Mouse (Mus musculus): Measurements from ENCODE around the gene Gm28729. TPM values are rescaled to one million over a fixed set of nuclear protein-coding genes. Genes with fewer than 3 reads are reported as not detected.
A peak's percentile ranks its signal among the peaks of the same experiment; 100 is the strongest.
"Not testable (repeated sequence)": the region's sequence is repeated elsewhere in the genome, so short reads cannot be mapped to it uniquely, and the experiment has no call there.

Gm28729 gene
- polyA plus RNA-seq, 1 experiment = not detected

DNA sequence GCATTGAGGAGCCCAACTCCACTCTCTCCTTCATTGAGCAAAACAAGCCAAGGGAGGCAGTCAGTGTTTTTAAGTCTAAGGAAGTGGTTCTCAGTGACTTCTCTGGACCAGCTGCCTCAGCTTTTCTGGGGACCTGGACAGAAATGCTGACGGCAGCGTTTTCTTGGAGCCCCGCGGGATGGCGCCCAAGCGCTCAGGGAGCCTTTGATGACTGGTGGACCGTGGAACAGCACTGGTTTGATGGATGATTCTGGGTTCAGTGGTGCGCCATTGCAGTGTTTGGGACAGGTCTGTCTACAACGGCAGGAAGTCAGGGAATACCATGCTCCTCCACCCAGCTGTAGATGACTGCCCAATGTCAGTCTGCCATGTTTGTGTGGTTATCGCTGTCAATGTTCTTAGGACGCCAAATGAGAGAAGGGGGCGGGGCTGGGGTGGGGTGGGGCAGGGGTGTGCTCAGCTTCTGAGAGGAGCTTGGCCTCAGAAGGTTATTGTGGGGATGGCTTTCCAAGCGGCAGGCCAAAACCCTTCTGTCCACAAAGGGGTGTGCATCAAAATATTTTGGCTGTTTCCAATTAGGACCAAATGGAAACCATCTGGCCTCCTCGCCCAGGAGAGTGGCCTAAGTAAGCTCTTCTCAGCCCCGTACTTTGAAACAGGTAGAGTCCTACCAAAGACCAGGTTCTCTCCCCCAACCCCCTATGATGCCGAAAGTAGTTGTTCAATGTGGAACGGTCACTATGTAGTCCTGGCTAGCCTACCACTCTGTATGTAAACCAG is 20.8 kb downstream of the Gm28729 start:
- no peak for TF ChIP-seq CTCF (IDR thresholded peaks at IDR 0.05; ENCODE audit: low read depth, low read length)
- TF ChIP-seq POLR2A (IDR thresholded peaks at IDR 0.05; ENCODE audit: borderline replicate concordance, low read depth, low read length) = no peak
- H3K4me3 ChIP-seq (ENCODE audit: insufficient read depth, low read length) = no peak overlapping the region
- no peak overlapping the region for H3K27ac ChIP-seq (ENCODE audit: insufficient read depth, low read depth, low read length)
- 0 out of 2 replicates have a peak, but pooled peaks cover 2% of the 10 kb centered on the region for H3K4me1 ChIP-seq (ENCODE audit: control insufficient read depth, insufficient read depth, low read length)

DNA sequence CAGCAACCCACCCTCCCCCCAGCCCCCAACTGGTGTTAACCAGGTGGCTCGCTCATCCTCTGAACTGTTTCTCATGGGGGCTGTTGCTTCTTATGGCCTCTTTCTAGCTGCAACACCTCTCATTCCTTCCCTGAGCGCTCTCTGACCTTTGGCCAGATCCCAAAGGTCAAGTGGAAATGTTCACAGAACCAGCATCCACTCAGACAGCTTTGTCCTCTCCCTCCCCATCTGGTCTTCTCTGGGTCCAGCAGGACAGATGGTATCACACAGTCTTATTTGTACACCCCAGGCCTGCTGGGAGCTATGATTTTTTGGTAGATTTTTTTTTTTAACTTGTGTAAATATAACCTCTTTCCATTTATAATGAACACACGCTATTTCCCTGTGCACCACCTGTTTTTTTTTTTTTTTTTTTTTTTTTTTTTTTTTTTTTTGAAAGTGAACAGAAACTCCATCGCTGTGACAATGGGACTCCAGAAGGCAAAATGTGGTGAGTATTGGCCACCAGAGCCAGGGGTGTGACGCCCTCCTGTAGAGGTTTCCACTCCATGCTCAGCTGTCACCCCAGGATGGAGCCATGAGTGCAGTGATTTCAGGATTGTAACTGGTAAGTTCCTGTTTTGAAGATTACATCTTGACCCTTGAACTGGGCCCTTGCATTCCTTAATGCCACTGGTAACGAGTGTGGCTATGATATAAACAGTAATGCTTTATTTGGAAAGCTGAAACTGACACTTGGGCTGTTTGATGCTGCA is 22.0 kb downstream of the Gm28729 start:
- Histone ChIP-seq H3K4me3 (ENCODE audit: insufficient read depth, low read length) (no peak overlapping the region), H3K27ac (ENCODE audit: insufficient read depth, low read depth, low read length) (no peak overlapping the region), H3K4me1 (ENCODE audit: control insufficient read depth, insufficient read depth, low read length) (0 out of 2 replicates have a peak, but pooled peaks cover 2% of the 10 kb centered on the region)
- TF ChIP-seq CTCF (IDR thresholded peaks at IDR 0.05; ENCODE audit: low read depth, low read length) (no peak), POLR2A (IDR thresholded peaks at IDR 0.05; ENCODE audit: borderline replicate concordance, low read depth, low read length) (no peak)

DNA sequence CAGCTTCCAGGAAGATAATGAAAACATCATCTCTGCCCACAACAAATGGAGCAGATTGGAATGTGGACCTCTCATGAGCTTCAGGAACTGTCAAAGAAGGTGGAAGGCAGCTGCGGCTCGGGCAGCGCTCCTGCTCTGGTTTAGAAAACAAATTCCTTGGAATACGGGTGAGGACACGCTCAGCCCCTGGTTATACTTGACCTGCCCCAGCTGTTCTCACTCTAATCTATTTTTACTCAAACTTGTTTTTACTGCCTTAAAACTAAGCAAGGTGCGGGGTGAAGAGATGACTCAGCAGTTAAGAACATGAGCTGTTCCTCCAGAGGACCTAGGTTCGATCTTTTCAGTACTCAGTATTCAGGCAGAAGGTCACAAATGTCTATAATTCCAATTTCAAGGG is 23.8 kb downstream of the Gm28729 start:
- TF ChIP-seq CTCF (IDR thresholded peaks at IDR 0.05; ENCODE audit: low read depth, low read length) (no peak), POLR2A (IDR thresholded peaks at IDR 0.05; ENCODE audit: borderline replicate concordance, low read depth, low read length) (no peak)
- Histone ChIP-seq H3K4me3 (ENCODE audit: insufficient read depth, low read length) (no peak overlapping the region), H3K4me1 (ENCODE audit: control insufficient read depth, insufficient read depth, low read length) (0 out of 2 replicates have a peak, but pooled peaks cover 2% of the 10 kb centered on the region), H3K27ac (ENCODE audit: insufficient read depth, low read depth, low read length) (no peak overlapping the region)

DNA sequence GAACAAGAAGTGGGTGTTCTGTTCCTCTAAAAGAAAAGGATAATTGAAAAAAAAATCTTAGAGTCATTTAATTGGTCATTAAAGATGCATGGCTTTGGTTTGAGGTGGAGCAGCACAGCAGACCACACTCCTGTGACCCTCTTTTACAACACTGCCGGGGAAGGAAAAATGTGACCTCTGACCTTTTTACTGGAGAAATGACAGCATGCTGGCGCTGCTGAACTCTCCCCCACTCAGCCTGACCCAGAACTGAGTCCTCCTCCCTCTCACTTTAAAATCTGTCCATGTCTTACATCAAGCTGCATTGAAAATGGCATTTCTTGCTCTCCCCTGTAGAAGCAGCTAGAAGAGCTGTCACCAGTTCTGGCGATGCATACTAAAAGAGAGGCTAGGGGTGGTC is 31.9 kb downstream of the Gm28729 start:
- Histone ChIP-seq H3K27ac (ENCODE audit: insufficient read depth, low read depth, low read length) (no peak overlapping the region), H3K4me1 (ENCODE audit: control insufficient read depth, insufficient read depth, low read length) (no peaks in the 10 kb centered on the region), H3K4me3 (ENCODE audit: insufficient read depth, low read length) (no peak overlapping the region)
- no peak for TF ChIP-seq POLR2A (IDR thresholded peaks at IDR 0.05; ENCODE audit: borderline replicate concordance, low read depth, low read length)

DNA sequence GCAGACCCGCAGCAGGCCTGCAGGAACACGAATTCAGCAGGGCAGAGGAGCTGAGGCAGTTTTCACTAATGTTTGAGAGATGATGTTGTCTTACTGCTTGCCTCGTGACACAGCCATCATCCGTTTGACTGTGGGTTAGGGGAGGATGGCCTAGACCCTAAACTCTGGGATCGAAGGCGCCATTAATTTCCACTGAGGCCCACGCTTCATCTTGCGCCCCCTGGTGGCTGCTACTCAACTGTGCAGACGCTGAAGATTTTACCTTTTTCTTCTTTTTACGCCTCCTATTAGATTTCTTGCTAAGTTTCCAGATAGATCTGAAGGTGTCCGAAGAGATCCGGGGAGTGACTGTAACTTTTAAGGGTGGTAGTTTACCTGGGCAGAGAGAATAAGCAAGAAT is 33.3 kb downstream of the Gm28729 start:
- Histone ChIP-seq H3K4me1 (ENCODE audit: control insufficient read depth, insufficient read depth, low read length) (peaks cover 2% of the 10 kb centered on the region; the same call in 1 of the 2 replicates), H3K4me3 (ENCODE audit: insufficient read depth, low read length) (no peak overlapping the region), H3K27ac (ENCODE audit: insufficient read depth, low read depth, low read length) (no peak overlapping the region)
- TF ChIP-seq CTCF (IDR thresholded peaks at IDR 0.05; ENCODE audit: low read depth, low read length) (peak; percentile 90), POLR2A (IDR thresholded peaks at IDR 0.05; ENCODE audit: borderline replicate concordance, low read depth, low read length) (no peak)

DNA sequence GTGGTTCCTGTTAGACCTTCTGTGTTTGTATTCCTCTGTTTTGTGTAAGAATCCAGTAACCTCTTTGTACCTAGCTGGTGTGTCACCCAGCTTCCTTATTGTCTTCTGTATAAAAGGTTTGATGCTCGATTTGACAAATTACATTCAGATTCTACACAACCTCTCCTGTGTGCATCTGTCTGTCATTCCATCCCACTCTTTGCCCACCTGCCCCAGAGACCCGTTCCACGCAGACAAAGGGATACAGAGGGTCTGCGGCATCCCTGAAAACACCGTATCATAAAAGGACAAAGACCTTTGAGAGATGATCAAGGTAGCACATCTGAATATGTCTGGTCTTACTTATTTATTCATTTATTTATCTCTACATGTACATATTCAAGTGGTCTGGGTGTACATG is 37.2 kb downstream of the Gm28729 start:
- H3K4me3 ChIP-seq (ENCODE audit: insufficient read depth, low read length); H3K27ac ChIP-seq (ENCODE audit: insufficient read depth, low read depth, low read length): not testable (repeated sequence)
- peaks cover 14% of the 10 kb centered on the region for H3K4me1 ChIP-seq (ENCODE audit: control insufficient read depth, insufficient read depth, low read length)

DNA sequence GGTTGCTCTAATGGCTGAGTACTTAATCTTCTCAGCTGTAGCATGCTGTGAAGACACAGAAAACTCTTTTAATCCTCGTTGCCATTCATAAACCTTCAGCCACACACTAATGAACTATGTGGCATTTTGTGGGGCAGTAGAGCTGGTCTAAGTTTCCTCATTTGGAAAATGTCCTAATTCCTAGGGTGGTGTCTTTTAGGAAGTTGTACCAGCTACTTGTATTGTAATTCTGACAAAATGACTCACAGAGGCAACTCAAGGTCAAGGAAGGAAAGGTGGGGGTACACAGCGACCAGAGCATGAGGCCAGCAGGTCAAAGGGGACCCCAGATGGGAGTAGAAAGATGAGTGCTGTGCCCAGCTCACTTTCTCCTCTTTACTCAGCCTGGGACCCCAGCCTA is 41.4 kb downstream of the Gm28729 start:
- Histone ChIP-seq H3K4me1 (ENCODE audit: control insufficient read depth, insufficient read depth, low read length) (peaks cover 15% of the 10 kb centered on the region), H3K27ac (ENCODE audit: insufficient read depth, low read depth, low read length) (no peak overlapping the region; the same call in 1 of the 2 replicates)
- no peak for TF ChIP-seq CTCF (IDR thresholded peaks at IDR 0.05; ENCODE audit: low read depth, low read length)
- TF ChIP-seq POLR2A (IDR thresholded peaks at IDR 0.05; ENCODE audit: borderline replicate concordance, low read depth, low read length) = no peak

DNA sequence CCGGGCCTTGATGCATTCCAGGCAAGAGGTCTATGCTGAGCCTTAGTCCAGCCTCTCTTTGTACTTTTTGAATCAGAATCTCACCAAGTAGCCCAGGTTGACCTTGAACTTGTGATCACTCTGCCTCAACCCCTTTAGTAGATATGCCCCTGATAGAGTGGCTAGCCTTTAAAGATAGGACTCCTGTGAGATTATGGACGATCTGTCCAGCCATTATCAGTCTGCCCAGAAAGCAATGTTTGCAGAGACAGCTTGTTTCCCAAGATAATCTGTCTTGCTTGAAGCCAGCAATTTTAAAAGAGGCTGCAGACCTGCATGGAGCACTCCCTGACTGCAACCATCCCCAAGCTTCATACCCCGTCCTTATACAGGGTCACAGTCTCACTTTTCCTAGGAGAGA is 42.0 kb downstream of the Gm28729 start:
- Histone ChIP-seq H3K4me1 (ENCODE audit: control insufficient read depth, insufficient read depth, low read length) (peaks cover 15% of the 10 kb centered on the region), H3K4me3 (ENCODE audit: insufficient read depth, low read length) (no peak overlapping the region), H3K27ac (ENCODE audit: insufficient read depth, low read depth, low read length) (no peak overlapping the region)
- TF ChIP-seq CTCF (IDR thresholded peaks at IDR 0.05; ENCODE audit: low read depth, low read length) (no peak), POLR2A (IDR thresholded peaks at IDR 0.05; ENCODE audit: borderline replicate concordance, low read depth, low read length) (no peak)

More for the DNA sequence above, 41.4 kb downstream of the Gm28729 start:
- H3K4me3 ChIP-seq (ENCODE audit: insufficient read depth, low read length) = no peak overlapping the region

DNA sequence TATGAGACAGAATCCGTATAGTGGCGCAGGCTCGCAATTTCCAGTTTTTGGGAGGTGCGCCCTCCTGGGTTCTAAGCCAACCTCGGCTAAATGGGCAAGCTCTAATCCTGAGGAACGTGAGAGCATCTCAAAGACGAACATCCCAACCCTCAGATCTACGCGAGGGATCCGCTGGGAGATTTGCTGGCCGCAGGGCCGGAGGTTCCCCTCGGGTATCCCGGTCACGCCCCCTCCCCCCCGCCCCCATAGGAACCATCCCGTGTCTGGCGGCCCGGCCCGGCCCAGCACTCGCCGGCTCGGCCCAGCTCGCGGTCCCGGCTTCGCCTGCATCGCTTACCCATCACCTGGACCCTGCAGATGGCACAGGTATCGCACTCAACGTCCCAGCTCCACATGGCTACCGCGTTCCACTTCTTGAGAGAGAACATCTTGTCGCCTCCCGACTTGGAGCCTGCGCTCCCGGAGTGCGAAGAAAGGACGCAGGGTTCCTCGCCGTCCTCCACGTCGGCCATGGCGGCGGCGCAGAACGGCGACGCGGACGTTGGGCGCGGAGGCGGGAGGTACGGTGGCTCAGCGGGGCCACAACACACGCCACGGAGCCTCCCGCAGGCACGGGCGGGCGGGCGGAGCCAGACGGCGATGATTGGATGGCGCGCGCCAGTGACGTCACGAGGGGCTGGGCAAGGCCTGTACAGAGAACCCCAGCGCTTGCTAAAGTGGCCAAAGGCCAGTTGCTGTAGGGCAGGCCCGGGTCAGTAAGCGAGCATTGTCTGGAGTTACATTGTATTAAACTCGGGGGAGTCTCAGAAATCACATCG is 46.8 kb downstream of the Gm28729 start, which contains the start of gene Rnf7:
Gene Rnf7 (minus strand): TSS at position 605 of the 818 bp plus-strand sequence.
- Histone ChIP-seq H3K4me1 (ENCODE audit: control insufficient read depth, insufficient read depth, low read length) (peaks cover 21% of the 10 kb centered on the region), H3K4me3 (ENCODE audit: insufficient read depth, low read length) (peak within 1 kb of the TSS; percentile 89), H3K27ac (ENCODE audit: insufficient read depth, low read depth, low read length) (peak within 1 kb of the TSS; percentile 69)
- TF ChIP-seq CTCF (IDR thresholded peaks at IDR 0.05; ENCODE audit: low read depth, low read length) (no peak), POLR2A (IDR thresholded peaks at IDR 0.05; ENCODE audit: borderline replicate concordance, low read depth, low read length) (no peak)

All from bone marrow macrophage, adult 2 months (primary cell).